Mouse (Mus musculus) CH12.LX (cell line): ENCODE measurements around the gene Calcoco1. TPM values are rescaled to one million over a fixed set of nuclear protein-coding genes. Genes with fewer than 3 reads are reported as not detected.

Experiments used
- DNase-seq: peaks from one replicate; pipeline ENCODE4 v3.0.0-alpha.2; 2013; ENCODE audit errors: extremely low read depth
- H3K27ac ChIP-seq: 2 replicates; pipeline ENCODE4 v1.5.1; 2012; ENCODE audit warnings: low read depth, mild to moderate bottlenecking, control low read depth, moderate library complexity; ENCODE audit not compliant: insufficient read depth
- H3K27me3 ChIP-seq: replicated peaks from 2 replicates; pipeline ENCODE3; 2012; ENCODE audit warnings: inconsistent platforms
- H3K36me3 ChIP-seq, 2 experiments: replicated peaks in 1 of 2; 2 replicates each; pipeline versions ENCODE3 to v1.6.1; 2012; ENCODE audit warnings: inconsistent platforms in 1 of 2, low read length in 1 of 2, mild to moderate bottlenecking in 1 of 2, mixed read lengths in 1 of 2, moderate library complexity in 1 of 2; ENCODE audit not compliant: control insufficient read depth in 1 of 2, insufficient read depth in 1 of 2
- H3K4me1 ChIP-seq, 2 experiments: 2 replicates each; pipeline ENCODE4 v1.6.1; 2012; ENCODE audit warnings: inconsistent platforms in 1 of 2, moderate library complexity in 1 of 2; ENCODE audit not compliant: insufficient read depth in 2 of 2, control insufficient read depth in 1 of 2
- H3K4me2 ChIP-seq: 2 replicates; pipeline ENCODE4 v1.6.1; 2012; ENCODE audit warnings: low read depth, mild to moderate bottlenecking, control low read depth; ENCODE audit not compliant: poor library complexity, insufficient read depth, severe bottlenecking
- H3K4me3 ChIP-seq, 3 experiments: fragments of 150-350 bp in 1 of 3; sonication (generic) in 1 of 3; replicated peaks in 1 of 3; 2 replicates each; pipeline versions ENCODE3 to v1.5.1; 2011 to 2012; ENCODE audit warnings: low read depth in 2 of 3, low read length in 2 of 3, mild to moderate bottlenecking in 2 of 3, moderate library complexity in 2 of 3, control low read depth in 1 of 3, improper control_type of control experiment in 1 of 3, inconsistent platforms in 1 of 3, mixed read lengths in 1 of 3; ENCODE audit not compliant: poor library complexity in 1 of 3
- H3K79me2 ChIP-seq: replicated peaks from 2 replicates; pipeline ENCODE4 v1.6.1; 2012; ENCODE audit warnings: mild to moderate bottlenecking, moderate library complexity; ENCODE audit not compliant: control insufficient read depth, poor library complexity, insufficient read depth, severe bottlenecking; ENCODE audit errors: extremely low read depth
- H3K9ac ChIP-seq: 2 replicates; pipeline ENCODE4 v1.6.1; 2012; ENCODE audit warnings: low read depth, mild to moderate bottlenecking, control low read depth, moderate library complexity; ENCODE audit not compliant: insufficient read depth
- H3K9me3 ChIP-seq: replicated peaks from 2 replicates; pipeline ENCODE3; 2012; ENCODE audit warnings: low read length, inconsistent platforms, mixed read lengths
- BHLHE40 ChIP-seq: IDR thresholded peaks from 2 replicates; pipeline ENCODE4 v1.6.1; 2011; ENCODE audit warnings: mild to moderate bottlenecking, low read depth, low read length, improper control_type of control experiment
- CHD2 ChIP-seq: IDR thresholded peaks from 2 replicates; pipeline ENCODE4 v1.6.1; 2011; ENCODE audit warnings: low read length, improper control_type of control experiment
- JUND ChIP-seq: conservative IDR thresholded peaks from 2 replicates; pipeline ENCODE4 v1.6.1; 2011; ENCODE audit warnings: low read depth, low read length, improper control_type of control experiment
- MAX ChIP-seq: IDR thresholded peaks from 2 replicates; pipeline ENCODE4 v1.6.1; 2011; ENCODE audit warnings: low read length, improper control_type of control experiment
- MEF2A ChIP-seq: IDR thresholded peaks from 2 replicates; pipeline ENCODE4 v1.6.1; 2014; ENCODE audit warnings: low read depth, mild to moderate bottlenecking, inconsistent platforms, low read length, improper control_type of control experiment, borderline replicate concordance
- MXI1 ChIP-seq: IDR thresholded peaks from 2 replicates; pipeline ENCODE4 v1.6.1; 2011; ENCODE audit warnings: mild to moderate bottlenecking, low read depth, low read length, improper control_type of control experiment
- MYC ChIP-seq: IDR thresholded peaks from 2 replicates; pipeline ENCODE4 v1.6.1; 2011; ENCODE audit warnings: low read depth, mild to moderate bottlenecking, improper control_type of control experiment, low read length
- NELFE ChIP-seq: IDR thresholded peaks from 2 replicates; pipeline ENCODE4 v1.6.1; 2011; ENCODE audit warnings: low read depth, low read length, improper control_type of control experiment
- SIN3A ChIP-seq: IDR thresholded peaks from 2 replicates; pipeline ENCODE4 v1.6.1; 2012; ENCODE audit warnings: low read length, improper control_type of control experiment, inconsistent platforms
- UBTF ChIP-seq: IDR thresholded peaks from 2 replicates; pipeline ENCODE4 v1.6.1; 2012; ENCODE audit warnings: low read depth, mild to moderate bottlenecking, inconsistent platforms, low read length, improper control_type of control experiment, moderate library complexity
- ZMIZ1 ChIP-seq: IDR thresholded peaks from 2 replicates; pipeline ENCODE4 v1.6.1; 2012; ENCODE audit warnings: low read depth, mild to moderate bottlenecking, inconsistent platforms, low read length, improper control_type of control experiment
- dilution Hi-C: fragments of 300-500 bp; cut with MboI; formaldehyde crosslinking; loops from 2 replicates; pipeline ENCODE4 v1.14.3; 2020; ENCODE audit warnings: low sequenced_read_pairs; ENCODE audit not compliant: extremely low pct_unique_long_range_greater_than_20kb, extremely low pct_ligation_motif_present
- in situ Hi-C: fragments of 300-500 bp; cut with MboI; formaldehyde crosslinking; loops from 3 replicates; pipeline ENCODE4 v1.14.3; 2019; ENCODE audit warnings: low sequenced_read_pairs, low pct_ligation_motif_present, low pct_unique_long_range_greater_than_20kb, mixed read lengths
- polyA plus RNA-seq: library from polyadenylated mRNA; unstranded; fragments of >175 nt; gene quantifications from 2 replicates; pipeline ENCODE4 v1.2.1, GENCODE M21; 2012; ENCODE audit warnings: low read depth; ENCODE audit not compliant: insufficient read length
- total RNA-seq, 2 experiments: library from RNA; depleted of rRNA; stranded (reverse); fragments of 300-350 nt in 1 of 2; fragments of >200 nt in 1 of 2; gene quantifications; 2 replicates each; pipeline ENCODE4 v1.2.3; 2012 to 2014

The Calcoco1 gene
- total and polyA plus RNA-seq, 3 experiments, result 3.6 to 8.5 (median 7.6) TPM

DNA sequence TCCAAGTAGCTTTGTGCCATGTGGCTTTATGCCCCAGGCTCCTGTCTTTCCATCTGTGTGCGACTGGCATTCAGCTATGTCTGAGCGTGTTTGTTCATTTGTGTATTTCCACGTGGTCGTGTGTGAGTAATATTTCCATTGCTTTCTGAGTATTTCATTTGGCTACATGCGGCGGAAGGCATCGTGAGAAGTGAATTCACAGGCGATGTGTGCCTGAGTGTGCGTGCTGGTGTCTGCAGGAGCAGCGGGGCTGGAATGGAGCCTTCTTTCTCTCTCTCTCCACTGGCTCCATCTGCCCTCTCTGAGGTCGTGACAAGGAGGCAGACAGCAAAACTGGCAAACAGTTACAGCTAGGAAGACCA is 24.1 kb upstream of the Calcoco1 start:
- 0 out of 2 replicates have a peak, but pooled peaks have one; percentile 26 for TF ChIP-seq MYC
- peak; percentile 37; the same call in 1 of the 2 replicates for TF ChIP-seq MAX
- TF ChIP-seq MXI1, result no peak
- TF ChIP-seq BHLHE40, result peak; percentile 48; the same call in 1 of the 2 replicates
- Histone ChIP-seq H3K27me3 (peaks cover 83% of the 10 kb centered on the region), H3K4me2 (peak overlapping the region; percentile 63), H3K27ac (no peak overlapping the region), H3K36me3 (no peaks in the 10 kb centered on the region), H3K79me2 (no peaks in the 10 kb centered on the region), H3K4me3 (no peak overlapping the region), H3K4me1 (peaks cover 16 to 40% of the 10 kb centered on the region in 2 experiments), H3K9ac (no peak overlapping the region), H3K9me3 (no peaks in the 10 kb centered on the region)
- peak; percentile 49 for DNase-seq
- dilution Hi-C loops (no loop called here), in situ Hi-C loops (loop anchor here (25.0 kb wide), 1 partner anchor 416 kb away; the partner anchor contains the start of gene Smug1)

DNA sequence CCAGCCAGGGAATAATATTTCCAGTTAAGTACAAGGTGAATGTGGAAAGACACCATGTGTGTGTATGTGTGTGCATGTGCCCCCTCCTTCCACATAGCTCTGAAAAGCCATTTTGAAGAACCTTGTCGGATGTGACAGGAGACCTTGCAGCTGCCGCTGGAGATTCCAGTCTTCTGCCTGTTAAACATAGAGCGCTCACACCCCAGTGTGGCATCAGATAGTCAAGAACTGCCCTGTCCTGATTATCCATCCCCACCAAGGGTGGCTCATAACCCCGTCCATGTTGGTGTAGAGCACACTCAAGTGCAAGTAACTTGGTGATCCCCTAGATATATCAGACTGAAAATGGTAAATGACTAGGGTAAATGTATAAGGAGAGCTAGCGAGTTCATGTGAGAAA is 23.4 kb upstream of the Calcoco1 start:
- Histone ChIP-seq H3K27me3 (peaks cover 82% of the 10 kb centered on the region), H3K4me1 (peaks cover 16 to 40% of the 10 kb centered on the region in 2 experiments), H3K36me3 (no peaks in the 10 kb centered on the region), H3K9me3 (no peaks in the 10 kb centered on the region), H3K4me2 (no peak overlapping the region), H3K27ac (no peak overlapping the region), H3K4me3 (no peak overlapping the region), H3K79me2 (no peaks in the 10 kb centered on the region), H3K9ac (no peak overlapping the region)
- dilution Hi-C loops (no loop called here), in situ Hi-C loops (loop anchor here (25.0 kb wide), 1 partner anchor 417 kb away; the partner anchor contains the start of gene Smug1)
- no peak for TF ChIP-seq BHLHE40
- no peak for DNase-seq

DNA sequence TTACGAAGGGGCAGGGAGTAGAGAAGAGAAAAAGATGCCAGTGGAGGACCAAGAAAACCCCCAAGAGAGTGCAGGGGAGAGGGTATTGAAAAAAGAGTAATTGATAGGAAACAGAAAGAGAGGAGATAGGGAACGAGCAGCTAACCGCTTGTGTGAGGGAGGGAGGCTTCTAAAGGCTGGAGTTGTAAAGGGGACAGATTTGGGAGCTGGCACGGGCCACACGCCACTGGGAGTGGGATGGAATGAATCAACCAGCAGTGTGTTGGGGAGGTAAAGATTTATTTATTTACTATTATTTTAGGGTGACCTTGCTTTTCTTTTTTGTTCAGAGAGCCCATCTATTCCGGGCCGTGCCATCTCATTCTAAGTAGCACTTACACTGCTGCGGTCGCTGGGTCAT is 22.9 kb upstream of the Calcoco1 start:
- H3K27ac ChIP-seq, result no peak overlapping the region
- peaks cover 16 to 40% of the 10 kb centered on the region in 2 experiments for H3K4me1 ChIP-seq
- dilution Hi-C loops, result no loop called here
- H3K9ac ChIP-seq, result no peak overlapping the region
- no peaks in the 10 kb centered on the region for H3K9me3 ChIP-seq
- H3K4me3 ChIP-seq, result no peak overlapping the region
- H3K27me3 ChIP-seq, result peaks cover 81% of the 10 kb centered on the region
- in situ Hi-C loops, result loop anchor here (5.0 to 25.0 kb wide), 2 partner anchors 43 to 417 kb away; partner anchors contain the start of gene Smug1
- H3K79me2 ChIP-seq, result no peaks in the 10 kb centered on the region
- H3K4me2 ChIP-seq, result no peak overlapping the region
- no peaks in the 10 kb centered on the region for H3K36me3 ChIP-seq
- TF ChIP-seq NELFE, result no peak
- no peak for TF ChIP-seq JUND
- TF ChIP-seq UBTF, result no peak
- TF ChIP-seq CHD2, result no peak
- no peak for TF ChIP-seq SIN3A
- TF ChIP-seq MEF2A, result no peak
- TF ChIP-seq ZMIZ1, result no peak
- DNase-seq, result no peak
